Mouse (Mus musculus) lung, adult 2 months (tissue): ENCODE data around the gene Mpeg1.

Experiments
- CTCF ChIP-seq: fragments of 200-500 bp; IDR thresholded peaks from 2 replicates; pipeline ENCODE4 v1.5.1; 2011; ENCODE audit warnings: mild to moderate bottlenecking, low read length, control low read depth; ENCODE audit not compliant: insufficient read depth
- POLR2A ChIP-seq: fragments of 200-500 bp; IDR thresholded peaks from 2 replicates; pipeline ENCODE4 v1.6.1; 2011; ENCODE audit warnings: low read depth, mild to moderate bottlenecking, control low read depth, low read length, borderline replicate concordance; ENCODE audit errors: extremely low read depth

- TF ChIP-seq CTCF (no peak), POLR2A (no peak)
Measured at GRCm38 (mm10) chr19:12464674-12465073, 4.1 kb downstream of the Mpeg1 start.
